Mouse (Mus musculus): ENCODE measurements at regions not wholly inside any gene's neighbourhood (a gene's known extent, or its start where the extent isn't known, plus 50 kb on each side); places are given as distances from the start of the nearest gene placed in this dataset.

GRCm38 (mm10) chr2:147846968-147847749 is 199.6 kb downstream of the Foxa2 start:
- Histone ChIP-seq H3K36me3 (ENCODE audit: control insufficient read depth, insufficient read depth, low read length) (no peaks in the 10 kb centered on the region), H3K27me3 (ENCODE audit: control insufficient read depth, insufficient read depth, low read length) (no peaks in the 10 kb centered on the region), H3K4me1 (ENCODE audit: control insufficient read depth, insufficient read depth, low read length) (no peaks in the 10 kb centered on the region), H3K27ac (replicated peaks; ENCODE audit: insufficient read depth, low read depth, low read length) (no peak overlapping the region), H3K9ac (ENCODE audit: low read depth, low read length) (no peak overlapping the region), H3K4me3 (ENCODE audit: insufficient read depth, low read depth, low read length) (no peak overlapping the region), H3K79me2 (ENCODE audit: control insufficient read depth, insufficient read depth, low read length) (no peaks in the 10 kb centered on the region)
- TF ChIP-seq CTCF (IDR thresholded peaks at IDR 0.05; ENCODE audit: low read depth, low read length) = peak; percentile 70; the same call in 1 of the 2 replicates
- no peak for TF ChIP-seq POLR2A (IDR thresholded peaks at IDR 0.05; ENCODE audit: extremely low read depth, insufficient read depth, low read length)
- 24% methylated on average over 10 of the region's 10 CpGs for WGBS
- peak; percentile 60 for DNase-seq (ENCODE audit: extremely low read depth, low read depth, low spot score)

GRCm38 (mm10) chr2:147845256-147845655 is 201.5 kb downstream of the Foxa2 start:
- H3K9ac ChIP-seq (ENCODE audit: low read depth, low read length) = no peak overlapping the region
- TF ChIP-seq CTCF (IDR thresholded peaks at IDR 0.05; ENCODE audit: low read depth, low read length) = no peak
- no peak for TF ChIP-seq POLR2A (IDR thresholded peaks at IDR 0.05; ENCODE audit: extremely low read depth, insufficient read depth, low read length)
- no peak overlapping the region for H3K27ac ChIP-seq (replicated peaks; ENCODE audit: insufficient read depth, low read depth, low read length)
- no peak overlapping the region for H3K4me3 ChIP-seq (ENCODE audit: insufficient read depth, low read depth, low read length)
- no peaks in the 10 kb centered on the region; the same call in 1 of the 2 replicates for H3K4me1 ChIP-seq (ENCODE audit: control insufficient read depth, insufficient read depth, low read length)
- H3K79me2 ChIP-seq (ENCODE audit: control insufficient read depth, insufficient read depth, low read length) = no peaks in the 10 kb centered on the region
- WGBS = 60% methylated on average over 1 of the region's 1 CpGs
- DNase-seq (ENCODE audit: extremely low read depth, low read depth, low spot score) = no peak
- no peaks in the 10 kb centered on the region for H3K36me3 ChIP-seq (ENCODE audit: control insufficient read depth, insufficient read depth, low read length)
- H3K27me3 ChIP-seq (ENCODE audit: control insufficient read depth, insufficient read depth, low read length) = no peaks in the 10 kb centered on the region

- no peak overlapping the region for H3K9ac ChIP-seq (ENCODE audit: low read depth, low read length)
- H3K36me3 ChIP-seq (ENCODE audit: control insufficient read depth, insufficient read depth, low read length) = no peaks in the 10 kb centered on the region
- H3K27me3 ChIP-seq (ENCODE audit: control insufficient read depth, insufficient read depth, low read length) = no peaks in the 10 kb centered on the region
- no peaks in the 10 kb centered on the region for H3K79me2 ChIP-seq (ENCODE audit: control insufficient read depth, insufficient read depth, low read length)
- H3K27ac ChIP-seq (replicated peaks; ENCODE audit: insufficient read depth, low read depth, low read length) = no peak overlapping the region
- H3K4me1 ChIP-seq (ENCODE audit: control insufficient read depth, insufficient read depth, low read length) = no peaks in the 10 kb centered on the region; the same call in 1 of the 2 replicates
- H3K4me3 ChIP-seq (ENCODE audit: insufficient read depth, low read depth, low read length) = no peak overlapping the region
- peak; percentile 50 for DNase-seq (ENCODE audit: extremely low read depth, low read depth, low spot score)
- 46% methylated on average over 5 of the region's 5 CpGs for WGBS
- TF ChIP-seq CTCF (IDR thresholded peaks at IDR 0.05; ENCODE audit: low read depth, low read length) = no peak
- no peak for TF ChIP-seq POLR2A (IDR thresholded peaks at IDR 0.05; ENCODE audit: extremely low read depth, insufficient read depth, low read length)
Measured at GRCm38 (mm10) chr2:147840936-147841335, 205.8 kb downstream of the Foxa2 start.

GRCm38 (mm10) chr2:147838613-147839012 is 208.2 kb downstream of the Foxa2 start:
- no peak overlapping the region for H3K9ac ChIP-seq (ENCODE audit: low read depth, low read length)
- H3K4me3 ChIP-seq (ENCODE audit: insufficient read depth, low read depth, low read length) = no peak overlapping the region
- no peaks in the 10 kb centered on the region; the same call in 1 of the 2 replicates for H3K27me3 ChIP-seq (ENCODE audit: control insufficient read depth, insufficient read depth, low read length)
- no peaks in the 10 kb centered on the region; the same call in 1 of the 2 replicates for H3K4me1 ChIP-seq (ENCODE audit: control insufficient read depth, insufficient read depth, low read length)
- 76% methylated on average over 4 of the region's 4 CpGs for WGBS
- no peaks in the 10 kb centered on the region for H3K79me2 ChIP-seq (ENCODE audit: control insufficient read depth, insufficient read depth, low read length)
- H3K36me3 ChIP-seq (ENCODE audit: control insufficient read depth, insufficient read depth, low read length) = no peaks in the 10 kb centered on the region
- no peak for DNase-seq (ENCODE audit: extremely low read depth, low read depth, low spot score)
- no peak for TF ChIP-seq CTCF (IDR thresholded peaks at IDR 0.05; ENCODE audit: low read depth, low read length)
- H3K27ac ChIP-seq (replicated peaks; ENCODE audit: insufficient read depth, low read depth, low read length) = no peak overlapping the region

- Histone ChIP-seq H3K36me3 (ENCODE audit: control insufficient read depth, insufficient read depth, low read length) (no peaks in the 10 kb centered on the region), H3K4me1 (ENCODE audit: control insufficient read depth, insufficient read depth, low read length) (no peaks in the 10 kb centered on the region), H3K27ac (replicated peaks; ENCODE audit: insufficient read depth, low read depth, low read length) (no peak overlapping the region), H3K9ac (ENCODE audit: low read depth, low read length) (no peak overlapping the region), H3K4me3 (ENCODE audit: insufficient read depth, low read depth, low read length) (no peak overlapping the region), H3K27me3 (ENCODE audit: control insufficient read depth, insufficient read depth, low read length) (no peaks in the 10 kb centered on the region; the same call in 1 of the 2 replicates), H3K79me2 (ENCODE audit: control insufficient read depth, insufficient read depth, low read length) (no peaks in the 10 kb centered on the region)
- 15% methylated on average over 6 of the region's 6 CpGs for WGBS
- TF ChIP-seq CTCF (IDR thresholded peaks at IDR 0.05; ENCODE audit: low read depth, low read length) = no peak
- no peak for TF ChIP-seq POLR2A (IDR thresholded peaks at IDR 0.05; ENCODE audit: extremely low read depth, insufficient read depth, low read length)
- peak; percentile 81 for DNase-seq (ENCODE audit: extremely low read depth, low read depth, low spot score)
Measured at GRCm38 (mm10) chr2:147830551-147830950, 216.2 kb downstream of the Foxa2 start.

GRCm38 (mm10) chr2:147816951-147817350 is 229.8 kb downstream of the Foxa2 start:
- H3K4me1 ChIP-seq (ENCODE audit: control insufficient read depth, insufficient read depth, low read length) = peaks cover 10% of the 10 kb centered on the region; the same call in 1 of the 2 replicates
- DNase-seq (ENCODE audit: extremely low read depth, low read depth, low spot score) = no peak
- H3K79me2 ChIP-seq (ENCODE audit: control insufficient read depth, insufficient read depth, low read length) = no peaks in the 10 kb centered on the region
- no peaks in the 10 kb centered on the region for H3K36me3 ChIP-seq (ENCODE audit: control insufficient read depth, insufficient read depth, low read length)
- no peak for TF ChIP-seq CTCF (IDR thresholded peaks at IDR 0.05; ENCODE audit: low read depth, low read length)
- TF ChIP-seq POLR2A (IDR thresholded peaks at IDR 0.05; ENCODE audit: extremely low read depth, insufficient read depth, low read length) = no peak
- WGBS = 77% methylated on average over 3 of the region's 3 CpGs
- no peak overlapping the region for H3K9ac ChIP-seq (ENCODE audit: low read depth, low read length)
- no peak overlapping the region for H3K4me3 ChIP-seq (ENCODE audit: insufficient read depth, low read depth, low read length)
- H3K27ac ChIP-seq (replicated peaks; ENCODE audit: insufficient read depth, low read depth, low read length) = no peak overlapping the region
- no peaks in the 10 kb centered on the region for H3K27me3 ChIP-seq (ENCODE audit: control insufficient read depth, insufficient read depth, low read length)

Measured in liver, adult 2 months (tissue).